Mouse (Mus musculus) testis, adult 2 months (tissue): ENCODE results near the gene H2al3.

ENCODE experiments used
- CTCF ChIP-seq: fragments of 200-500 bp; IDR thresholded peaks from 2 replicates; pipeline ENCODE4 v1.5.1; 2012; ENCODE audit warnings: low read depth, mild to moderate bottlenecking, inconsistent platforms, low read length, moderate library complexity; ENCODE audit not compliant: control insufficient read depth, insufficient read depth, insufficient replicate concordance
- POLR2A ChIP-seq: fragments of 200-500 bp; IDR thresholded peaks from 2 replicates; pipeline ENCODE4 v1.6.1; 2012; ENCODE audit warnings: low read depth, mild to moderate bottlenecking, inconsistent platforms, low read length, moderate library complexity; ENCODE audit not compliant: control insufficient read depth

GRCm38 (mm10) chrX:9849403-9849802 lies at the start of gene H2al3:
- TF ChIP-seq CTCF: no peak
- no peak for TF ChIP-seq POLR2A
